Comparison of ENCODE assay signal across 15 mouse cellular contexts in genomic region chr7:66266942-66267850, GRCm38 (mm10).
A peak's percentile ranks its signal among the peaks of the same experiment; 100 is the strongest.
DNase-seq lines count a peak whose midpoint lies in the region; ATAC-seq lines count a peak whose summit lies in the region.
"Had no signal": no experiment of that assay in that cellular context is flagged by ENCODE, and none has a peak within 500 bp of the region (broad histone marks: within the 10 kb centered on the region; RNA-seq: fewer than 3 reads in every experiment).

No protein-coding gene starts in this region.

- WGBS in limb, embryonic 10.5 days: 91% methylated on average over 6 of the region's 6 CpGs

- peaks cover 98% of the 10 kb centered on the region for H3K36me3 ChIP-seq in megakaryocyte, embryonic 14.5 days (replicated peaks; ENCODE audit: low read length)
- peaks cover 10% of the 10 kb centered on the region for H3K36me3 ChIP-seq in limb, embryonic 10.5 days
- H3K36me3 ChIP-seq: forebrain, embryonic 15.5 days; hindbrain, embryonic 13.5 days had no signal

- H3K9me3 ChIP-seq in megakaryocyte, embryonic 14.5 days: peaks cover 7% of the 10 kb centered on the region
- no peaks in the 10 kb centered on the region for H3K9me3 ChIP-seq in limb, embryonic 10.5 days (replicated peaks)
- H3K9me3 ChIP-seq: embryonic facial prominence, embryonic 13.5 days; forebrain, embryonic 15.5 days; hindbrain, embryonic 13.5 days; limb, embryonic 13.5 days had no signal

- H3K4me3 ChIP-seq in megakaryocyte, embryonic 14.5 days (replicated peaks): peak overlapping the region; percentile 47
- H3K4me3 ChIP-seq in limb, embryonic 10.5 days: no peak overlapping the region
- H3K4me3 ChIP-seq: embryonic facial prominence, embryonic 13.5 days; forebrain, embryonic 15.5 days; hindbrain, embryonic 13.5 days; limb, embryonic 13.5 days had no signal

- peak; percentile 81 for DNase-seq in c-Kit-positive CD71-positive TER-119-positive erythroid progenitor cells, embryonic 14.5 days (ENCODE audit: low spot score)
- DNase-seq in limb, embryonic 10.5 days (ENCODE audit: low spot score): no peak
- DNase-seq in B cell, adult 2 months: no peak
- DNase-seq in layer of hippocampus, postnatal 10 days (ENCODE audit: low spot score in 2 of 2): no peak
- DNase-seq: cerebellum, adult 9-11 months; kidney, adult 11 months; kidney, postnatal 36 days had no signal

- ATAC-seq in megakaryocyte, adult 5-6 weeks (ENCODE audit: poor library complexity, severe bottlenecking): no peak
- peak; percentile 87 for ATAC-seq in megakaryocyte-erythroid progenitor cell, adult 5-6 weeks (replicated peaks; ENCODE audit: low FRiP score, low TSS enrichment, poor library complexity, severe bottlenecking)
- ATAC-seq: forebrain, embryonic 15.5 days had no signal

- H3K27ac ChIP-seq in limb, embryonic 10.5 days: peak overlapping the region; percentile 11; the same call in 1 of the 2 replicates
- H3K27ac ChIP-seq: embryonic facial prominence, embryonic 13.5 days; forebrain, embryonic 15.5 days; hindbrain, embryonic 13.5 days; limb, embryonic 13.5 days had no signal

- peaks cover 56% of the 10 kb centered on the region for H3K4me1 ChIP-seq in megakaryocyte, embryonic 14.5 days
- H3K4me1 ChIP-seq in limb, embryonic 10.5 days: no peaks in the 10 kb centered on the region
- H3K4me1 ChIP-seq: embryonic facial prominence, embryonic 13.5 days; forebrain, embryonic 15.5 days; hindbrain, embryonic 13.5 days; limb, embryonic 13.5 days had no signal

- H3K27me3 ChIP-seq in megakaryocyte, embryonic 14.5 days (replicated peaks): no peaks in the 10 kb centered on the region
- H3K27me3 ChIP-seq in limb, embryonic 10.5 days (ENCODE audit: low read depth, poor library complexity, severe bottlenecking): no peaks in the 10 kb centered on the region
- H3K27me3 ChIP-seq: CH12.LX; embryonic facial prominence, embryonic 13.5 days; forebrain, embryonic 15.5 days; hindbrain, embryonic 13.5 days; limb, embryonic 13.5 days had no signal
